Mouse (Mus musculus) cortical plate, adult 2 months (tissue): Measurements from ENCODE around the gene Gm15517. TPM values are rescaled to one million over a fixed set of nuclear protein-coding genes. Genes with fewer than 3 reads are reported as not detected.
"Not testable (repeated sequence)": the region's sequence is repeated elsewhere in the genome, so short reads cannot be mapped to it uniquely, and the experiment has no call there.

Experiments used
- H3K27ac ChIP-seq: fragments of 200-500 bp; 2 replicates; pipeline ENCODE4 v1.5.1; 2012; ENCODE audit warnings: low read length, control low read depth, inconsistent platforms; ENCODE audit not compliant: insufficient read depth
- H3K4me1 ChIP-seq: fragments of 200-500 bp; 2 replicates; pipeline ENCODE4 v1.6.1; 2011; ENCODE audit warnings: low read length; ENCODE audit not compliant: control insufficient read depth, insufficient read depth
- H3K4me3 ChIP-seq: fragments of 200-500 bp; 2 replicates; pipeline ENCODE4 v1.5.1; 2011; ENCODE audit warnings: mild to moderate bottlenecking, low read length, control low read depth; ENCODE audit not compliant: insufficient read depth
- CTCF ChIP-seq: fragments of 200-500 bp; IDR thresholded peaks from 2 replicates; pipeline ENCODE4 v1.5.1; 2011; ENCODE audit warnings: mild to moderate bottlenecking, control low read depth, low read length; ENCODE audit not compliant: insufficient read depth; ENCODE audit errors: extremely low read depth
- POLR2A ChIP-seq: fragments of 200-500 bp; IDR thresholded peaks from 2 replicates; pipeline ENCODE4 v1.6.1; 2011; ENCODE audit warnings: mild to moderate bottlenecking, low read length, control low read depth; ENCODE audit not compliant: insufficient read depth; ENCODE audit errors: extremely low read depth
- polyA plus RNA-seq: library from polyadenylated mRNA; depleted of rRNA; stranded (reverse); fragments of >200 nt; gene quantifications from 2 replicates; pipeline ENCODE4 v1.2.3, GENCODE M21; 2012; rRNA removed

Gene Gm15517
- not detected in 2 replicates for polyA plus RNA-seq

- no peaks in the 10 kb centered on the region for H3K4me1 ChIP-seq
- H3K27ac ChIP-seq = no peak within 1 kb of the TSS
- TF ChIP-seq POLR2A = no peak
- TF ChIP-seq CTCF = no peak
- H3K4me3 ChIP-seq = no peak within 1 kb of the TSS
Observed at GRCm38 (mm10) chr7:44261147-44261546, at the start of gene Gm15517. Gm15517 (plus strand) TSS chr7:44261447.

- Histone ChIP-seq H3K4me1 (no peaks in the 10 kb centered on the region), H3K27ac (no peak within 1 kb of the TSS), H3K4me3 (no peak within 1 kb of the TSS)
- no peak for TF ChIP-seq CTCF
- no peak for TF ChIP-seq POLR2A
Observed at GRCm38 (mm10) chr7:44215645-44216044, 45.6 kb upstream of the Gm15517 start, which contains the start of gene Klk1b5. Klk1b5 (plus strand) TSS chr7:44215945.

- not testable (repeated sequence) for H3K27ac ChIP-seq, H3K4me1 ChIP-seq, H3K4me3 ChIP-seq
Observed at GRCm38 (mm10) chr7:44221601-44222000, 39.6 kb upstream of the Gm15517 start.

- H3K4me1 ChIP-seq, H3K27ac ChIP-seq, H3K4me3 ChIP-seq: not testable (repeated sequence)
Observed at GRCm38 (mm10) chr7:44222335-44222734, 38.9 kb upstream of the Gm15517 start.

GRCm38 (mm10) chr7:44225076-44225475, 36.2 kb upstream of the Gm15517 start, which contains the start of gene Klk1:
Klk1 (plus strand) TSS chr7:44225360.
- Histone ChIP-seq H3K4me1 (no peaks in the 10 kb centered on the region), H3K4me3 (no peak within 1 kb of the TSS), H3K27ac (no peak within 1 kb of the TSS)
- no peak for TF ChIP-seq CTCF
- TF ChIP-seq POLR2A = no peak

GRCm38 (mm10) chr7:44235909-44236308, 25.3 kb upstream of the Gm15517 start, which contains the start of gene Gm36864:
Gm36864 (plus strand) TSS chr7:44236177.
- TF ChIP-seq POLR2A (no peak), CTCF (no peak)
- no peak within 1 kb of the TSS for H3K27ac ChIP-seq
- no peaks in the 10 kb centered on the region for H3K4me1 ChIP-seq
- H3K4me3 ChIP-seq = no peak within 1 kb of the TSS

GRCm38 (mm10) chr7:44239913-44240312, 21.3 kb upstream of the Gm15517 start:
- Histone ChIP-seq H3K27ac (no peak overlapping the region), H3K4me1 (no peaks in the 10 kb centered on the region), H3K4me3 (no peak overlapping the region)
- no peak for TF ChIP-seq POLR2A
- TF ChIP-seq CTCF = no peak

GRCm38 (mm10) chr7:44240712-44241111, 20.5 kb upstream of the Gm15517 start:
- Histone ChIP-seq H3K27ac (no peak overlapping the region), H3K4me3 (no peak overlapping the region), H3K4me1 (peaks cover 3% of the 10 kb centered on the region; the same call in 1 of the 2 replicates)
- TF ChIP-seq CTCF (no peak), POLR2A (no peak)

- TF ChIP-seq POLR2A (no peak), CTCF (no peak)
- Histone ChIP-seq H3K4me3 (no peak overlapping the region), H3K27ac (no peak overlapping the region), H3K4me1 (peaks cover 3% of the 10 kb centered on the region; the same call in 1 of the 2 replicates)
Observed at GRCm38 (mm10) chr7:44241163-44241562, 20.1 kb upstream of the Gm15517 start.

- H3K4me3 ChIP-seq = no peak overlapping the region
- H3K27ac ChIP-seq = no peak overlapping the region
- peaks cover 3% of the 10 kb centered on the region; the same call in 1 of the 2 replicates for H3K4me1 ChIP-seq
- TF ChIP-seq POLR2A (no peak), CTCF (no peak)
Observed at GRCm38 (mm10) chr7:44244080-44244479, 17.2 kb upstream of the Gm15517 start.
